Mouse (Mus musculus) left cerebral cortex, postnatal 25 days (tissue): ENCODE measurements around the gene Ubl4a. TPM values are rescaled to one million over a fixed set of nuclear protein-coding genes. Genes with fewer than 3 reads are reported as not detected.
"Not testable (repeated sequence)": the region's sequence is repeated elsewhere in the genome, so short reads cannot be mapped to it uniquely, and the experiment has no call there.

Experiments
- DNase-seq, 2 experiments: peaks; one replicate each; pipeline ENCODE4 v3.0.0; 2022; ENCODE audit warnings: low spot score in 2 of 2, mixed read lengths in 1 of 2
- intact Hi-C: fragments of 180-260 bp; cut with DNase I; formaldehyde crosslinking; loops from one replicate; pipeline ENCODE4 v1.15.1; 2025
- total RNA-seq, 2 experiments: library from RNA; stranded (reverse); gene quantifications; 2 replicates each; pipeline ENCODE4 v1.2.3; 2021

The Ubl4a gene
- total RNA-seq = 10 to 100 TPM; 73.7 to 80.0 TPM

- intact Hi-C loops = no loop called here
Measured at GRCm38 (mm10) chrX:74372888-74373549, at the start of gene Ubl4a, which contains the start of gene Slc10a3. TSS of gene Ubl4a (minus strand) at chrX:74373218. TSS of gene Slc10a3 (minus strand) at chrX:74373349.

GRCm38 (mm10) chrX:74413377-74413776 is 40.4 kb upstream of the Ubl4a start:
- DNase-seq = peak; percentile 64 to 81
- intact Hi-C loops = loop anchor here (1.0 to 10.0 kb wide), 6 partner anchors 165 to 1405 kb away; partner anchors contain the start of gene Hcfc1

More at GRCm38 (mm10) chrX:74372888-74373549, at the start of gene Ubl4a, which contains the start of gene Slc10a3:
- DNase-seq = peak; percentile 77 to 91

- intact Hi-C loops = no loop called here
Measured at GRCm38 (mm10) chrX:74408340-74408739, 35.3 kb upstream of the Ubl4a start.

GRCm38 (mm10) chrX:74400136-74400535 is 27.1 kb upstream of the Ubl4a start:
- DNase-seq = no peak
- intact Hi-C loops = no loop called here

More at GRCm38 (mm10) chrX:74408340-74408739, 35.3 kb upstream of the Ubl4a start:
- DNase-seq = no peak

- intact Hi-C loops = loop anchor here (1.0 to 5.0 kb wide), 2 partner anchors 39 to 145 kb away; partner anchors contain the start of genes Flna and Lage3
Measured at GRCm38 (mm10) chrX:74392535-74393443, 19.8 kb upstream of the Ubl4a start, which contains the start of the genes Fam3a and Ikbkg. TSS of gene Fam3a (minus strand) at chrX:74393272. TSS of gene Ikbkg (plus strand) at chrX:74393290.

GRCm38 (mm10) chrX:74388153-74388552 is 15.1 kb upstream of the Ubl4a start:
- intact Hi-C loops = no loop called here

More at GRCm38 (mm10) chrX:74392535-74393443, 19.8 kb upstream of the Ubl4a start, which contains the start of the genes Fam3a and Ikbkg:
- peak; percentile 74 to 92 for DNase-seq

GRCm38 (mm10) chrX:74384451-74384850 is 11.4 kb upstream of the Ubl4a start:
- DNase-seq = no peak
- intact Hi-C loops = no loop called here

More at GRCm38 (mm10) chrX:74388153-74388552, 15.1 kb upstream of the Ubl4a start:
- DNase-seq = no peak

- intact Hi-C loops = no loop called here
- DNase-seq = peak; percentile 60 to 61
Measured at GRCm38 (mm10) chrX:74368209-74368909, 4.7 kb downstream of the Ubl4a start.

- intact Hi-C loops = no loop called here
- no peak for DNase-seq
Measured at GRCm38 (mm10) chrX:74367512-74367911, 5.5 kb downstream of the Ubl4a start.

- intact Hi-C loops = no loop called here
- no peak for DNase-seq
Measured at GRCm38 (mm10) chrX:74359171-74359570, 13.8 kb downstream of the Ubl4a start.

GRCm38 (mm10) chrX:74357069-74357468 is 15.9 kb downstream of the Ubl4a start:
- intact Hi-C loops, DNase-seq: not testable (repeated sequence)

- peak; percentile 75 to 83 for DNase-seq
- intact Hi-C loops = loop anchor here (1.0 to 2.0 kb wide), 2 partner anchors 40 to 43 kb away; partner anchors contain the start of genes Fam3a and Ikbkg
Measured at GRCm38 (mm10) chrX:74353467-74353770, 19.6 kb downstream of the Ubl4a start, which contains the start of gene Lage3. TSS of gene Lage3 (minus strand) at chrX:74353618.

- intact Hi-C loops = loop anchor here (1.0 to 2.0 kb wide), 2 partner anchors 40 to 42 kb away; partner anchors contain the start of genes Fam3a and Ikbkg
- DNase-seq = peak in 1 of 2 experiments; percentile 5
Measured at GRCm38 (mm10) chrX:74352645-74353466, 20.2 kb downstream of the Ubl4a start.

GRCm38 (mm10) chrX:74330166-74330930 is 42.7 kb downstream of the Ubl4a start:
- intact Hi-C loops = no loop called here
- no peak for DNase-seq

- intact Hi-C loops = no loop called here
- no peak for DNase-seq
Measured at GRCm38 (mm10) chrX:74329215-74329671, 43.8 kb downstream of the Ubl4a start.

GRCm38 (mm10) chrX:74328725-74329161 is 44.3 kb downstream of the Ubl4a start, which contains the start of gene Plxna3:
TSS of gene Plxna3 (plus strand) at chrX:74329066.
- intact Hi-C loops = no loop called here
- peak; percentile 47 to 55 for DNase-seq
